Mouse (Mus musculus): ENCODE data around the gene Gm20388. TPM values are rescaled to one million over a fixed set of nuclear protein-coding genes. Genes with fewer than 3 reads are reported as not detected.

The Gm20388 gene
- polyA plus RNA-seq, 1 experiment from 2014 or later, result not detected

DNA sequence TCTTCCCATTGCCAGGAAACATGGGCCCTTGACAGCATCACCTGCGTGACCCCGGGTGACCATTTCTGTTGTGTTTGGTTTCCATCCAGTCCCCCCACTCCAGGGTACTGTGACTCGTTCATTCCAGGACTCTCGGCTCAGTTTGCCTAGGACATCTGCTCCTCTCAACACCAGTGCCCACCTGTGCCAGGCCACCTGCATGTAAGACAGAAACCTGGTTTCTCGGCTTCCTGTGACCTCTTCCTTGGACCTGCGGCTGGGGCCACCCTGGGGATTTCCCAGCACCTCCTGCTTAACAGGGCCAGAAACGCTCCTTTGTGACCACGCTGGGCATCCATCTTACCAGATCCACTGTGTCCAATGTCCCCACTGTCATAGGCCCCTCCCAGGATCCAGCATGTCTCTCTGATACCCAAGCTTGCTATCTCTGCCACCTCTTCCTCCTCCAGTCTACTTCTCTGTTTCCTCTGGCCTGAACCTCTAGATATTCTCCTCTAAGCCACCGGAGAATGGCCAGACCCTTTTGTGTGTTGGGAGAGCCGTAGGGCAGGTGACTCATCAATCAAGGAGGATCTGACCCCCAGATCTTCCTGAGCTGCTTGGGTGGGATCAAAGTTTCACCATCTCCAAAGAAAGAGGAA is 2807.3 kb downstream of the Gm20388 start:
- no peaks in the 10 kb centered on the region for H3K36me3 ChIP-seq (ENCODE audit: control insufficient read depth, insufficient read depth, low read length)
- no peak overlapping the region for H3K27ac ChIP-seq (replicated peaks; ENCODE audit: low read depth, low read length)
- no peak overlapping the region for H3K9ac ChIP-seq (ENCODE audit: low read length)
- H3K27me3 ChIP-seq (ENCODE audit: control insufficient read depth, insufficient read depth, low read length), result peaks cover 15% of the 10 kb centered on the region
- H3K4me1 ChIP-seq (ENCODE audit: control insufficient read depth, insufficient read depth, low read length), result peaks cover 8% of the 10 kb centered on the region; the same call in 1 of the 2 replicates
- H3K4me2 ChIP-seq (ENCODE audit: low read depth, severe bottlenecking), result no peak overlapping the region
- H3K9me3 ChIP-seq (ENCODE audit: control insufficient read depth, low read length), result no peaks in the 10 kb centered on the region
- DNase-seq (ENCODE audit: low spot score) (no peak), ATAC-seq (ENCODE audit: insufficient number of reproducible peaks, low FRiP score, low TSS enrichment, low read depth) (no peak)
- WGBS, result 83% methylated on average over 10 of the region's 10 CpGs
- no peak overlapping the region for H3K4me3 ChIP-seq (ENCODE audit: low read depth, low read length)

DNA sequence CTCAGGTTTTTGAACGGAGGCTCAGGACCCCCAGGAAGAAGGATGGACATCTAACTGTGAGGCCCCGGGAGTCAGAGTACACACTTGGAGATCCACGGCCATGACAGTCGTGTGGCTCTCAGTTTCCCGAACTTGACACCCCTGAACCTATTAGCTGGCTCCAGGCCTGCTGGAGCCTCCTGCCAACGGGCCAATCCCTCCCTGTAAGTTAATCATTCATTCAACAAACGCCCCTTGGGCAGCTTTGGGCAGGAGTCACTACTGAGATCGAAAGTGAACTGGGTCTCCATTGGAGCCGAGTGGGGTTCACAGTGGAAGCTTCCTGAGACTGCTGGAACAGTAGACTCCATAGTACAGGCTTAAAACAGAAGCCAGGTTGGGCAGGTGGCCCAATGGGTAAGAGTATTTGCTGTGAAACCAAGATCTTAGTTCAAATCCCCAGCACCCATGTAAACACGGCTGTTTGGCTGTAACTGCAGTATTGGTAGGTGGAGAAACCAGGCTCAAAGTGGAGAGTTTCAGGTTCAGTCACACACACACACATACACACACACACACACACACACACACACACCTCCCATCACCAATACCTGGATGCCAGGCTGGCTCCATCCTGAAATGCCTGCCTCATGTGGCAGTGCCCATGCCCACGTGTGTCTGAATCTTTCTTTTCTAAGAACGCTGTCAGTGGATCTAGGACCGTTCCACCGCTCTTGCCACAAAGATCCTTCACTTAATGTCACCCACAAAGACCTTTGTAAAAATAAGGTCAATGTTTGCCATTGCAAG is 2808.3 kb downstream of the Gm20388 start:
- Histone ChIP-seq H3K9me3 (ENCODE audit: control insufficient read depth, low read length) (no peaks in the 10 kb centered on the region), H3K27me3 (ENCODE audit: control insufficient read depth, insufficient read depth, low read length) (peaks cover 15% of the 10 kb centered on the region), H3K36me3 (ENCODE audit: control insufficient read depth, insufficient read depth, low read length) (no peaks in the 10 kb centered on the region), H3K4me1 (ENCODE audit: control insufficient read depth, insufficient read depth, low read length) (peaks cover 8% of the 10 kb centered on the region; the same call in 1 of the 2 replicates), H3K27ac (replicated peaks; ENCODE audit: low read depth, low read length) (no peak overlapping the region), H3K9ac (ENCODE audit: low read length) (no peak overlapping the region), H3K4me3 (ENCODE audit: low read depth, low read length) (no peak overlapping the region), H3K4me2 (ENCODE audit: low read depth, severe bottlenecking) (no peak overlapping the region)
- WGBS, result 86% methylated on average over 14 of the region's 14 CpGs
- ATAC-seq (ENCODE audit: insufficient number of reproducible peaks, low FRiP score, low TSS enrichment, low read depth) (no peak), DNase-seq (ENCODE audit: low spot score) (no peak)

DNA sequence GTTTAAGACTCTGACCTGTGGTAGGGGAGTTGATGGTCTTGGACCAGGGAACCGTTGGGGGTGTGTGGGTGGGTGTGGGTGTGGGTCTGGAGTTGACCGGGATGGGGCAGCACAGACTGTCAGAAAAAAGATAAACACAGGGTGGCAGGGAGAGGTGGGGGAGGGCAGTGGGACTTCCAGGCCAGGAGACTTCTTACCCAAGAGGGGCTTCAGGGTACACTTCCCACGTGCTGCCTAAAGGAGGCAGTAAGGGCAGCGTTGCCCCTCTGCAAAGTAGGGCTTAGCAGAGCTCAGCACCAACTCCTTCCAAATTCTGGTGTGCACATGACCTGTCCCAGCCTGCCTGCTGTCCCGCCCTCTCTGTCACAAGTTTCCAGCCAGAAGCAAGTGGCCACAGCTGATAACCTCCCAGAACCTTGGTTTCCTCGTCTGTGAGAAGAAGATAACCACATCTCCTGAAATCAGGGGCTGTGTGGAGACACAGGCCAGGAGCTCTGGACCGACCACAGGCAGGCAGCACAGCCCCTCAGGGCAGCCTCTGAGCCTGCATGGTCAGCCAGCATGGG is 2808.9 kb downstream of the Gm20388 start:
- H3K9me3 ChIP-seq (ENCODE audit: control insufficient read depth, low read length), result no peaks in the 10 kb centered on the region
- no peak overlapping the region for H3K4me3 ChIP-seq (ENCODE audit: low read depth, low read length)
- no peaks in the 10 kb centered on the region for H3K36me3 ChIP-seq (ENCODE audit: control insufficient read depth, insufficient read depth, low read length)
- H3K27ac ChIP-seq (replicated peaks; ENCODE audit: low read depth, low read length), result no peak overlapping the region
- no peak for DNase-seq (ENCODE audit: low spot score)
- H3K27me3 ChIP-seq (ENCODE audit: control insufficient read depth, insufficient read depth, low read length), result peaks cover 15% of the 10 kb centered on the region
- H3K4me1 ChIP-seq (ENCODE audit: control insufficient read depth, insufficient read depth, low read length), result peaks cover 8% of the 10 kb centered on the region; the same call in 1 of the 2 replicates
- 32% methylated on average over 7 of the region's 7 CpGs for WGBS
- no peak overlapping the region for H3K9ac ChIP-seq (ENCODE audit: low read length)
- no peak for ATAC-seq (ENCODE audit: insufficient number of reproducible peaks, low FRiP score, low TSS enrichment, low read depth)
- no peak overlapping the region for H3K4me2 ChIP-seq (ENCODE audit: low read depth, severe bottlenecking)

DNA sequence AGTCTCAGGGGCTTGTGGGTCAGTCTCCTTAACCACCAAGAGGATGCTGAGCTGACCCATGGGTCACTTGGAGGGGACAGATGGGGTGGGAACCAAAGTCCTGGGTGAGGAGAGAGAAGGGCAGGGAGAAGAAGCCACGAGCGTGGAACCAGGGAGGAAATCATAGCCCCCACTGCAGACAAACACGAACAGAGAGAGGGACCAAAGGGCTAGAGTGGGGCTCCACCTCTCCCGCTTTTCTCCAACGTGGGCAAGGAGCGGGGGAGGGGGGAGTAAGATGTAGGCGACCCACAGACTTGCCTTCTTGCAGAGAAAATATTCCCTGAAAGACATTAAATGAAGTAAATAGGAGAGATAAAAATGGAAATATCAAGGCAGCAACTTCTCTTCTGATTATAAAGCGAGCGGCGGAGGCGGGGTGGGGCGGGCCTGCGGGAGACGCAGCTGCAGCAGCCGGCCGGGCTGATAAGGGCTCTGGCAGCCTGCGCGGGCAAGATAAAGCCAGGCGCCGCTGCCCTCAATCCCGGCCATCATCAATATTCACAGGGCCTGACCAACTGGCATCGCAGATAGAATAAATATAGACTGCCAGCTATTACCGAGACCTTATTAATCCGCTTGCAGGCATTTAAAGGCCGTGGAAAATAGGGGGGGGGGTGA is 2809.6 kb downstream of the Gm20388 start:
- H3K4me1 ChIP-seq (ENCODE audit: control insufficient read depth, insufficient read depth, low read length), result peaks cover 8% of the 10 kb centered on the region; the same call in 1 of the 2 replicates
- peaks cover 15% of the 10 kb centered on the region for H3K27me3 ChIP-seq (ENCODE audit: control insufficient read depth, insufficient read depth, low read length)
- H3K36me3 ChIP-seq (ENCODE audit: control insufficient read depth, insufficient read depth, low read length), result no peaks in the 10 kb centered on the region
- WGBS, result 17% methylated on average over 25 of the region's 25 CpGs
- H3K27ac ChIP-seq (replicated peaks; ENCODE audit: low read depth, low read length), result no peak overlapping the region
- no peak overlapping the region for H3K4me3 ChIP-seq (ENCODE audit: low read depth, low read length)
- no peaks in the 10 kb centered on the region for H3K9me3 ChIP-seq (ENCODE audit: control insufficient read depth, low read length)
- no peak overlapping the region for H3K9ac ChIP-seq (ENCODE audit: low read length)
- peak overlapping the region; percentile 31; the same call in 1 of the 2 replicates for H3K4me2 ChIP-seq (ENCODE audit: low read depth, severe bottlenecking)
- ATAC-seq (ENCODE audit: insufficient number of reproducible peaks, low FRiP score, low TSS enrichment, low read depth) (no peak), DNase-seq (ENCODE audit: low spot score) (no peak)

DNA sequence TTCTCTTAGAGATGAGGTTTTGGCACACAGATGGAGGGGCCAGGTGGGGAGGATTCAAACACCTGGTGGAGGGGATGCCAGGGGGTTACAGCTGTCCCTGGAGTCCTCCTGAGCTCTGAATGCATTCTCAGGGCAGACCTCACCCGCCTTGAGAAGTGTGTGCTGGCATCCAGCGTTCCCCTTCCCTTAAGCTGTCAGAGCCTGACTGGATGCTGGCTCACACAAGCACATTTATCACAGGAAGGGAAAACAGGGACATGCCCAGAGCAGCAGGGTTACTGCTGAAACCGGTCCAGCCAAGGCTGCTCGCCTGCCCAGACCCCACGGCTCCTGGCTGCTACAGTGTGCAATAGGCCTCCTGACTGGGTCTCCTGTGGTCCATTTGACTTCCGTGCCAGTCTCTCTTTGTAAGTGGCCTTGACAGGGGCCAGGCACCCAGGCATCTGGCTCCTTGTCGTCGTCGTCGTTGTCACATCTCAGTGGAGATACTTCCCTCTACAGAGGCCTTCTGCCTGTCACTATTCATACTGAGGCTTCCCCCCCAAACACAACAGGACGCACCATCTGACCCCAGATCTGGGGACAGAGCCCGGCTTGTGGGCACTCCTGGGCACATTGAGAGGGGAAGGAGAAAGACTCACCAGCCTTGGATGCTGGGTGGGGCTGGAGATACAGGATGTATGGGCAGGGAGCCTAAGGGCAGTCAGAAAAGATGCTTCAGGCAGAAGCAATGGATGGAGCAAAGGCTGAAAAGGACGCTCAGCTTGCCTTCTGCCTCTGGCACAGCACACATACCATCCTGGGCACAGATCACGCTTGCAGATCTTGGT is 2810.4 kb downstream of the Gm20388 start:
- WGBS, result 70% methylated on average over 14 of the region's 14 CpGs
- Histone ChIP-seq H3K9me3 (ENCODE audit: control insufficient read depth, low read length) (no peaks in the 10 kb centered on the region), H3K27me3 (ENCODE audit: control insufficient read depth, insufficient read depth, low read length) (peaks cover 15% of the 10 kb centered on the region), H3K36me3 (ENCODE audit: control insufficient read depth, insufficient read depth, low read length) (no peaks in the 10 kb centered on the region), H3K9ac (ENCODE audit: low read length) (no peak overlapping the region), H3K4me3 (ENCODE audit: low read depth, low read length) (no peak overlapping the region), H3K27ac (replicated peaks; ENCODE audit: low read depth, low read length) (no peak overlapping the region), H3K4me2 (ENCODE audit: low read depth, severe bottlenecking) (no peak overlapping the region), H3K4me1 (ENCODE audit: control insufficient read depth, insufficient read depth, low read length) (peaks cover 8% of the 10 kb centered on the region; the same call in 1 of the 2 replicates)
- no peak for ATAC-seq (ENCODE audit: insufficient number of reproducible peaks, low FRiP score, low TSS enrichment, low read depth)
- DNase-seq (ENCODE audit: low spot score), result no peak

DNA sequence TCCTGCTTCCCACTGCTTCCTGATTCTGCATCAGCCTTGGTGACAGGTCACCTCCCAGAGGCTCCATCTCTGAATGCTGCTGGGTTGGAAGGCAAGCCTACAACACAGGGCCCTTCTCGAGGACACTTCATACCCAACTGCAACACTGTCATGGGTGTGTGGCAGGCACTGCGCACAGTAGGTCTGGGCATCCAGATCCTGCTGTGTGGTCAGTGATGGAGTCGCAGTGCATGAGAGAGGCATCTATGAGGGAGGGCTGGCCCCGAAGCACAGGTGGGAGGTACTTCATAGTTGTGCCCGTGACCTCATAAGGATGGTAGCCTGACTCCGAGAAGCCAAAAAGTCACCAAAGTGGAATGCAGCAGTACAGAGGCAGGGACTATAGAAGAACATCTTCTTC is 2814.5 kb downstream of the Gm20388 start:
- no peak for DNase-seq (ENCODE audit: low spot score)
- no peak for ATAC-seq (ENCODE audit: insufficient number of reproducible peaks, low FRiP score, low TSS enrichment, low read depth)
- 89% methylated on average over 6 of the region's 6 CpGs for WGBS

DNA sequence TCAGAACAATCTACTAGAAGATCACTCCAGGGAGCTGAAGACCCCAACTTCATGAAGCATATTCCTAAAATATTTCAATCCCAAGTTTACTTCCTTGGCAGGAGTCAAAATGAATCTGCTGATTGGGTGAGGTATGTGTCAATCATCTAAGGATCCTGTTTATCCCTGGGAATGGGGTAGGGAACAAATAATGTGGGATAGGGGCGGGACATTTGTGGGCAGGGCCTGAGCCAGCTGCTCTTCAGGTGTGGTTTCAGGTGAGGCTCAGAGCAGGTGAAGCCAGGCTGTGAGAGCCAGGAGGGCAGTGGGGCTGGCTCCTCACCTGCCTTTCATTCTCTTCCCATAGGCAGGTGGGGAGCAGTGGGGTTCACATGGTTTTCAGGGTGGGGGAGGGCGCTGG is 2816.1 kb downstream of the Gm20388 start:
- H3K4me3 ChIP-seq (ENCODE audit: low read depth, low read length), result no peak overlapping the region
- 60% methylated on average over 2 of the region's 2 CpGs for WGBS
- H3K36me3 ChIP-seq (ENCODE audit: control insufficient read depth, insufficient read depth, low read length), result no peaks in the 10 kb centered on the region
- H3K27me3 ChIP-seq (ENCODE audit: control insufficient read depth, insufficient read depth, low read length), result no peaks in the 10 kb centered on the region; the same call in 1 of the 2 replicates
- no peak for ATAC-seq (ENCODE audit: insufficient number of reproducible peaks, low FRiP score, low TSS enrichment, low read depth)
- DNase-seq (ENCODE audit: low spot score), result no peak
- H3K9me3 ChIP-seq (ENCODE audit: control insufficient read depth, low read length), result no peaks in the 10 kb centered on the region
- peaks cover 12% of the 10 kb centered on the region for H3K4me1 ChIP-seq (ENCODE audit: control insufficient read depth, insufficient read depth, low read length)
- H3K9ac ChIP-seq (ENCODE audit: low read length), result no peak overlapping the region
- H3K4me2 ChIP-seq (ENCODE audit: low read depth, severe bottlenecking), result no peak overlapping the region
- no peak overlapping the region for H3K27ac ChIP-seq (replicated peaks; ENCODE audit: low read depth, low read length)

More for the DNA sequence above, 2814.5 kb downstream of the Gm20388 start:
- Histone ChIP-seq H3K36me3 (ENCODE audit: control insufficient read depth, insufficient read depth, low read length) (no peaks in the 10 kb centered on the region), H3K4me1 (ENCODE audit: control insufficient read depth, insufficient read depth, low read length) (peaks cover 16% of the 10 kb centered on the region), H3K27me3 (ENCODE audit: control insufficient read depth, insufficient read depth, low read length) (peaks cover 12% of the 10 kb centered on the region), H3K4me2 (ENCODE audit: low read depth, severe bottlenecking) (no peak overlapping the region), H3K4me3 (ENCODE audit: low read depth, low read length) (no peak overlapping the region), H3K9ac (ENCODE audit: low read length) (no peak overlapping the region), H3K27ac (replicated peaks; ENCODE audit: low read depth, low read length) (no peak overlapping the region), H3K9me3 (ENCODE audit: control insufficient read depth, low read length) (no peaks in the 10 kb centered on the region)
